Mouse (Mus musculus) heart, postnatal 36 days (tissue): ENCODE measurements at regions not wholly inside any gene's neighbourhood (a gene's known extent, or its start where the extent isn't known, plus 50 kb on each side); places are given as distances from the start of the nearest gene placed in this dataset.

ENCODE experiments used
- DNase-seq, 2 experiments: peaks; one replicate each; pipeline ENCODE4 v3.0.0; 2021 to 2022
- intact Hi-C: fragments of 180-260 bp; cut with DNase I; formaldehyde crosslinking; loops from one replicate; pipeline ENCODE4 v1.15.1; 2025

DNA sequence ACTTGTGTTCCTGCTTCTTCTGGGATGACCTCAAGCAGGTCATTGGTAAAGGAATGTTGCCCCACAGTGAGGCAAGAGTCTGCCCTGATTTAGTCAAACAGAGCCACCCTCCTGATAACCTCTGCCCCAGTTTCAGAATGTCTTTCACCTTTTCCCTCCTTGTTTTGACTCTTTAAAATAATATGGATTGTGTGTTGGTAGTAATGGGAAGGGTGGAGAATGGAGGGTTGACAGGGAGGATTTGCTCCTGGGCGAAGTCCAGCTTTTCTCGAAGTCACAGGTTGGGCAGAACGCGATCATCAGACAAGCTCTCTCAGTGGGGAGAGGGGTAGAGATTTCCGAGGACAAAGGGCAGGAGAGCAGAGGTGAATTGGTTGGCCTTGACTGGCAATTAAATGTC is 52.2 kb upstream of the Abcd3 start:
- DNase-seq: no peak
- intact Hi-C loops: no loop called here

DNA sequence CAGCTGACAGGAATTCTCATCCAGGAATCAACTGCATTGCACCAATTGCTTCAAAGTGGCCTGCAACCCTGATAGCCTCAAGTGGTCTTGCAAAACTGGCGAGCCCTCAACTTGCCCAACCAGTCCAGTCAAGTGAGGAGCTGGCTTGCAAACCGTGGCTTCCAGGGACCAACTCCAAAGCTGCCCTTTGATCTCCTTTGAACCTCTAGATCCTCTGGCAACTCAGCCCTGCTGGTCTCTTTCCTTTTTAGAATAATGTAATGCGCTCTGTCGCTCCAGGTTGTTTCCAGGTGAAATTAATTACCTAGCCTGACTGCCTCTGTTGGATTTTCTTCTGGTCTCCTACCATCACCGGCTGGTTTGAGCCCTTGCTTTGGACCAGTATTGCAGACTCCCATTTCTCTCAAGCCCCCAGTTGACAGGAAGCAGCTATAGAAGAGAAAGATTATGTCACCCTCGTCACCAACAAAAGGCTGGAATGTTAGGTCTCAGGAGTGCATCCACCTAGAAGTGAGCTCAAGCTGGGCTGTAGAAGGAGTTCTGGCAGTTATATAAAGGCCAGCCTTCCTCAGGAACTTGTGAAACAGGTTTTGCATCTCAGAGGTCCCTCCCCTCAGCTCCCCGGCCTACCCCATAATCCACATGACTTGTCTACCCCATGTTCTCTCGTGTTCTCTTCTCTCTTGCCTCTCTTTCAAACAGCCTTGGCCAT is 49.8 kb upstream of the Abcd3 start:
- no peak for DNase-seq
- intact Hi-C loops: no loop called here
